Mouse (Mus musculus) kidney, embryonic 14.5 days (tissue): Measurements from ENCODE around the gene Mipol1. TPM values are rescaled to one million over a fixed set of nuclear protein-coding genes. Genes with fewer than 3 reads are reported as not detected.
"Not testable (repeated sequence)": the region's sequence is repeated elsewhere in the genome, so short reads cannot be mapped to it uniquely, and the experiment has no call there.

ENCODE experiments used
- ATAC-seq: fragments of 200-750 bp; cut with Nextera tagmentation; 2 replicates; pipeline ENCODE4 v1.8.0; 2017; ENCODE audit warnings: moderate number of reproducible peaks, mild to moderate bottlenecking, moderate TSS enrichment, moderate library complexity; ENCODE audit not compliant: low FRiP score, low TSS enrichment
- H3K27ac ChIP-seq: fragments of 300-500 bp; sonication (generic); 2 replicates; pipeline ENCODE4 v1.5.1; 2014; ENCODE audit warnings: low read depth, mild to moderate bottlenecking, low read length, moderate library complexity, mixed read lengths
- H3K27me3 ChIP-seq: fragments of 300-500 bp; sonication (generic); 2 replicates; pipeline ENCODE4 v1.6.1; 2014; ENCODE audit warnings: mild to moderate bottlenecking, low read length; ENCODE audit not compliant: control insufficient read depth, insufficient read depth
- H3K36me3 ChIP-seq: fragments of 300-500 bp; sonication (generic); 2 replicates; pipeline ENCODE4 v1.6.1; 2014; ENCODE audit warnings: low read length, mixed read lengths; ENCODE audit not compliant: control insufficient read depth, insufficient read depth
- H3K4me1 ChIP-seq: fragments of 300-500 bp; sonication (generic); 2 replicates; pipeline ENCODE4 v1.6.1; 2014; ENCODE audit warnings: low read length, mixed read lengths; ENCODE audit not compliant: control insufficient read depth, insufficient read depth
- H3K4me2 ChIP-seq: fragments of 300-500 bp; sonication (generic); replicated peaks from 2 replicates; pipeline ENCODE4 v1.6.1; 2014; ENCODE audit warnings: low read depth, mild to moderate bottlenecking, low read length
- H3K4me3 ChIP-seq: fragments of 300-500 bp; sonication (generic); 2 replicates; pipeline ENCODE4 v1.5.1; 2014; ENCODE audit warnings: mild to moderate bottlenecking, low read length
- H3K9ac ChIP-seq: fragments of 300-500 bp; sonication (generic); 2 replicates; pipeline ENCODE4 v1.6.1; 2014; ENCODE audit warnings: low read depth, mild to moderate bottlenecking, low read length, moderate library complexity
- H3K9me3 ChIP-seq: fragments of 300-500 bp; sonication (generic); 2 replicates; pipeline ENCODE4 v1.6.1; 2016; ENCODE audit warnings: low read length; ENCODE audit not compliant: control insufficient read depth
- WGBS: fragments of 180-500 bp; shearing (Covaris S2); extraction: QIAGEN DNeasy Blood & Tissue Kit; methylation state at CpG from one replicate; pipeline ENCODE4 v1.1.7; 2014; 5-methylcytosine and 5-hydroxymethylcytosine counted together
- polyA plus RNA-seq: library from polyadenylated mRNA; unstranded; fragments of >200 nt; fragmentation: Nextera tagmentation; extraction: Ambion mirVana; gene quantifications from 2 replicates; pipeline ENCODE4 v1.2.1, GENCODE M21; 2014

Mipol1 gene
- polyA plus RNA-seq, 1 experiment from 2014 or later: 11.3 TPM

DNA sequence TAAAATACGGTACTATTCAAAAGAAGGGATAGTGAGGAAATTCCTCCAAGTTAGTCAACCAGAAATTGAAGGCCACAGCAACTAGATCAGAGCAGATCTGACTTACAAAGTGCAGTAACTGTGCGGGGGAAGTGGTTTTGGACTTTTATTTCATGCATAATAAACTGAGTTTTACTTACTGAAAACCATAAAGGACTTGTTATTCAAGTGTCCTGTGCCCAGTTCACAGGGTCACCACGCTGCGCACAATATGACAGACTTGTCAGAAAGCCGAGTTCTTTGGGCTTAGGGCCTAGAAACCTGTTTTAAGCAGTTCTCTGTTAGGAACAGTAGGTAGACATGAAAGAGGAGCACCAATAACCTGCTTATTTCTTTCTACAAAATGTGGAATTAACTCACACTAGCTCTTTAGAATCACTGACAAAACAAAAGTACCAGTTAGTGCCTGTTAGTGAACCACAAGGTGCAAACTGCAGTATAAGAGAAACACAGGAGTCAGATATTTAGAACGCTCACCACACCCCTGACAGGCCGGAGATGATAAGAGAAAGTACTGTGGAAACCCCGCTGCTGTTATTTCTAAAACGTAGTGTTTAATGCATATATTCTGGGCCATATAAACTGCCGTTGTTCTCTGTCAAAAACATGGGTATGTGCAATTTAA, 32.7 kb upstream of the Mipol1 start, which contains the start of gene Slc25a21:
Gene Slc25a21 (minus strand): TSS at position 110 of the 664 bp plus-strand sequence.
- Histone ChIP-seq H3K36me3 (no peaks in the 10 kb centered on the region), H3K4me1 (no peaks in the 10 kb centered on the region), H3K27ac (no peak within 1 kb of the TSS), H3K9ac (peak within 1 kb of the TSS; percentile 50; the same call in 1 of the 2 replicates), H3K4me3 (peak within 1 kb of the TSS; percentile 44), H3K4me2 (peak within 1 kb of the TSS; percentile 73), H3K9me3 (no peaks in the 10 kb centered on the region), H3K27me3 (no peaks in the 10 kb centered on the region; the same call in 1 of the 2 replicates)
- 64% methylated on average over 10 of the region's 10 CpGs for WGBS
- ATAC-seq: peak; percentile 5; the same call in 1 of the 2 replicates

DNA sequence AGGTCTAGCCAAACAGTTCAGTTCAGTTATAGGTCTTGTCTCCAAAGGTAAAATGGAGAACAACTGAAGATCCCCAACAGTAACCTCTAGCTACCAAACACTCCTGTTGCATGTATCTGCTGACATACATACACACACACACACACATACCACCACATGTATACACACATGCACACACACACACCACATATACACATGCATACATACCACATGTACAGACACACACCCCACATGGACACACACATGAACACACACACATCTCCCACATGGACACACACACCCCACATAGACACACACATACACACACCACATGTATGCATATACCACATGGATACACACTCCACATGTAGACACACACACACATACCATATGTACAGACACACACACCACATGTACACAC, 32.0 kb upstream of the Mipol1 start:
- Histone ChIP-seq H3K36me3 (no peaks in the 10 kb centered on the region), H3K27ac (no peak overlapping the region), H3K4me1 (no peaks in the 10 kb centered on the region), H3K4me2 (no peak overlapping the region), H3K4me3 (no peak overlapping the region), H3K27me3 (no peaks in the 10 kb centered on the region; the same call in 1 of the 2 replicates), H3K9me3 (no peaks in the 10 kb centered on the region), H3K9ac (no peak overlapping the region)
- no peak for ATAC-seq

DNA sequence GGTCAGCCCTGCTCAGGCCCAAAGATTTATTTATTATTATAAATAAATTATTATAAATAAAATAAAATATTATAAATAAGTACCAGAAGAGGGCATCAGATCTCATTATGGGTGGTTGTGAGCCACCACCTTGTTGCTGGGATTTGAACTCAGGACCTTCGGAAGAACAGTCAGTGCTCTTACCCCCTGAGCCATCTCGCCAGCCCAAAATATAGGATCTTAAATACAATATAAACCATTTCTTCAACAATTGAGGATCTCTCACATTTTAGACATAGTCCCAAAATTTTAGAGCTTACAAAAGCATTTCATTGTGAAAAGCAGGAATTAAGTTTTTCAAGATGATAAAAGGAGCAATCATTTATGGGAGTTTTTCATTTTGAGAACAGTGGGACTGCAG, 30.8 kb upstream of the Mipol1 start:
- Histone ChIP-seq H3K27me3 (no peaks in the 10 kb centered on the region; the same call in 1 of the 2 replicates), H3K4me2 (no peak overlapping the region), H3K4me3 (no peak overlapping the region), H3K27ac (no peak overlapping the region), H3K4me1 (no peaks in the 10 kb centered on the region), H3K36me3 (no peaks in the 10 kb centered on the region), H3K9ac (no peak overlapping the region), H3K9me3 (no peaks in the 10 kb centered on the region)
- 90% methylated on average over 2 of the region's 2 CpGs for WGBS
- ATAC-seq: no peak

DNA sequence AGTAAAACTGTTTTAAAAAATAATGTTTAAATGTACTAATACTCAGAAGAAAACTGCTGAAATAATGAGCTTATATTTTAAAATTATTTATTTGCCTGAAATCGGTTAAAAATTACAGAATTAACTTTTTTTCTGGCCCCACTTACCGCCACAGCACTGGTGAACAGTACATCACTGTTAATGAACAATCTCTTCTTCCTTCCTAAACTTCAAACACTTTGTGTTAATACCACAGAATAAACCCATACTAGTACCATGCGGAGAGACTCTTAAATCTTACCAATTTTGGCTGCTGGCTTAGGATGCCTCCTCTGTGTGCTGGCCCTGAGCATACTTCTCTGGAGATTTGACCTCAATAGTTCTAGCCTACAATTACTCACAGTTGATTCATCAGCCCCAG, 28.3 kb upstream of the Mipol1 start:
- Histone ChIP-seq H3K27me3 (no peaks in the 10 kb centered on the region; the same call in 1 of the 2 replicates), H3K4me2 (no peak overlapping the region), H3K36me3 (no peaks in the 10 kb centered on the region), H3K4me3 (no peak overlapping the region), H3K9me3 (no peaks in the 10 kb centered on the region), H3K27ac (no peak overlapping the region), H3K9ac (no peak overlapping the region), H3K4me1 (no peaks in the 10 kb centered on the region)
- 89% methylated on average over 3 of the region's 3 CpGs for WGBS
- no peak for ATAC-seq

DNA sequence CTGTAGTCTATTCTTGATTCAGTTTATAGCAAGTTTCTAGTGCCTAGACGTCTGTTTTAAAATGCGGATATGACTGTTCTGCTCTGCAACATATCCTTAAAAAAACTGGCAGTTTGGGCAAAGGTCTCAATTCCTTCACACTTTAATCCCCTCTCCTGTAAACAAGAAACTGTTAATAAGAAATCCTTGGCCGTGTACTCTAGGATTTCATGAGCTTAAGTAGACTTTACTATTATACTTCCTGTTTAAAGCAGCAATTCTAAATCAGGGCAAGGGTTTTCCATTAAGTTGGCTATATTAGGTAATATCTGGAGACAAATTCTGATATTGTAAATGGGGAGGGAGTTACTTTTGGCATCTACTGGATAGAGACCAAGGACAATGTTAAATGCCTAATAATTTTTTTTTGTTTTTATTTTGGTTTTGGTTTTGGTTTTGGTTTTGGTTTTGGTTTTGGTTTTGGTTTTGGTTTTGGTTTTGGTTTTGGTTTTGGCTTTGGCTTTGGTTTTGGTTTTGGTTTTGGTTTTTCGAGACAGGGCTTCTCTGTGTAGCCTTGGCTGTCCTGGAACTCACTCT, 25.9 kb upstream of the Mipol1 start:
- no peaks in the 10 kb centered on the region for H3K4me1 ChIP-seq
- H3K36me3 ChIP-seq: no peaks in the 10 kb centered on the region
- WGBS: 87% methylated on average over 4 of the region's 4 CpGs
- no peak overlapping the region for H3K9ac ChIP-seq
- no peaks in the 10 kb centered on the region for H3K9me3 ChIP-seq
- ATAC-seq: no peak
- no peak overlapping the region for H3K4me3 ChIP-seq
- no peak overlapping the region for H3K27ac ChIP-seq
- H3K27me3 ChIP-seq: no peaks in the 10 kb centered on the region
- H3K4me2 ChIP-seq: no peak overlapping the region

DNA sequence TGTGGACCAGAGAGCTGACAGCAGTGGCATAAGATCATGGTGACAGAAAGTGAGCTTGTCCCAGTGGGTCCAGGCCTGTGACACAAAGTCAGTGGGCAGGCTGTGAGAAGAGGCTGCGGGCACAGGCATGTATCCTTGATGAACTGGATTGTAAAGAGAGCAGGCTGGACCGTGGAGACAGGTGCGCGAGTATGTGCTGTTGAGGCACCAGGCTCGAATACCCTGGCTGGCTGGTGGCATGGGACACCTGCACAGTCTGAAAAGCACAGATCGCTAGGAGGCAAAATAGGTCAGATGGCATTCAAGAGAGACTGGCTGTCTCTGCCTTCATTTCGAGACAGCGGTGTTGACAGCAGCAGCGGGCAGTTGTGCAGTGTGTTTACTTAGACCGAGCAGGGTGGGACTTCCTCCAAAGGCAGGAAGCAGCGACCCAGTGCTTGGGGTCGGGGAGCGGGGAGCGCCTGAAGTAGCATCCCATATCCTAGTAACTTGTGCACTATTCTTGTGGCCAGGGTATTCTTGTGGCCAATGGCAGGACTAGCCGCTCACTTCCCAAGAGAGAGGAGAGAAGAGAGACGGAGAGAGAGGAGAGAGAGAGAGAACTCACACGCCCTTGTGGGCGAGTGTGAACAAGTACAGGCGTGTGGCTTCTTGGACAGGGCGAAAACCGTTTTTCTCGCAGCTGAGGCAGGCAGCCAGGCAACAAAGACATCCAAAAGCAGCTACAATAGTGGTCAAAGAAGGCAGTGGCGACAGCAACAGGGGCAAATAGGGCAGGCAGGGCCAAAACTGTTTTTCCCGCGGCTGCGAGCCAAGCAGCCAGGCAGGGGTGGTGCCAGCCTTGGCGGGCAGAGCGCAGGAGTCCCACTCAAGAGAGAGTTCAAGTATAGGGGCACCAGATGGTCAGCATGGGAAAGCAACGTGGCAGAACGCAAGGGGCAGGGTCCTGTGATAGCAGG, 18.6 kb upstream of the Mipol1 start:
- H3K27me3 ChIP-seq: no peaks in the 10 kb centered on the region
- peak overlapping the region; percentile 81 for H3K4me2 ChIP-seq
- no peaks in the 10 kb centered on the region for H3K9me3 ChIP-seq
- H3K4me3 ChIP-seq: peak overlapping the region; percentile 54
- no peaks in the 10 kb centered on the region for H3K36me3 ChIP-seq
- ATAC-seq: peak; percentile 81; the same call in 1 of the 2 replicates
- 5% methylated on average over 30 of the region's 30 CpGs for WGBS
- H3K9ac ChIP-seq: peak overlapping the region; percentile 49
- H3K4me1 ChIP-seq: no peaks in the 10 kb centered on the region
- no peak overlapping the region for H3K27ac ChIP-seq

DNA sequence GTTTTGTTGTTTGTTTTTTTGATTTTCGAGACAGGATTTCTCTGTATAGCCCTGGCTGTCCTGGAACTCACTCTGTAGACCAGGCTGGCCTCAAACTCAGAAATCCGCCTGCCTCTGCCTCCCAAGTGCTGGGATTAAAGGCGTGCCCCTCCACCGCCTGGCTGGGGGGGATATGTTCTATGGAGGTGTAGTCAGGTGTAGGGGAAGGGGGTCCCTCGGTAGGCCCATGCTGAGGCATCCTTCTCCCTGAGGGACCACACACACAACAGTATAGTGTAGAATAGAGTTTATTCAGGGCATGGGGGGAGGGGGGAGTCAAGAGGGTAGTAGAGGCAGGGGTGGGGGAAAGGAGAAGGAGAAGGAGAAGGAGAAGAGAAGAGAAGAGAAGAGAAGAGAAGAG, 17.8 kb upstream of the Mipol1 start:
- H3K4me2 ChIP-seq, H3K27me3 ChIP-seq, H3K4me3 ChIP-seq, H3K9ac ChIP-seq, H3K9me3 ChIP-seq, H3K36me3 ChIP-seq, H3K27ac ChIP-seq, H3K4me1 ChIP-seq: not testable (repeated sequence)
- peak; percentile 68; the same call in 1 of the 2 replicates for ATAC-seq
- 85% methylated on average over 5 of the region's 5 CpGs for WGBS

DNA sequence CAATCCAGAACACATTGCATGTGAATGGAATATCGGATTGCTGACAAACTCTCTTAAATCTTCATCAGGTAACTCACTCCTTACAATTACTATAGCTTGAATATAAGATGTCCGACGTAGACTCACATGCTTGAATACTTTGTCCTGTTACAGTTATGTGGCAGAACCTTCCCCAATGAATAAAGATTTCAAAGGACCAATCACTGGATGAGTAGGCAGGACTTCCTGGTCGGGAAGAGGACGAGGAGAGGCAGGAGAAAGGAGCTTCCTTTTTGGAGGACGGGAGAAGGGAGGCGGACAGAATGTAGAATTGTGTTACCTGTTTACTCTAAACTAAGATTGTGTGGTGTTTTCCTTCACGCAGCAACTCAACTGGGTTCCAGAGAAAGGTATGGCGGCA, 3.8 kb upstream of the Mipol1 start:
- ATAC-seq: no peak
- no peaks in the 10 kb centered on the region for H3K9me3 ChIP-seq
- H3K36me3 ChIP-seq: no peaks in the 10 kb centered on the region
- H3K27ac ChIP-seq: no peak overlapping the region
- no peaks in the 10 kb centered on the region for H3K27me3 ChIP-seq
- 88% methylated on average over 9 of the region's 9 CpGs for WGBS
- H3K4me3 ChIP-seq: no peak overlapping the region
- no peak overlapping the region for H3K9ac ChIP-seq
- peaks cover 5% of the 10 kb centered on the region; the same call in 1 of the 2 replicates for H3K4me1 ChIP-seq
- no peak overlapping the region for H3K4me2 ChIP-seq
